Mouse (Mus musculus): ENCODE measurements at regions not wholly inside any gene's neighbourhood (a gene's known extent, or its start where the extent isn't known, plus 50 kb on each side); places are given as distances from the start of the nearest gene placed in this dataset.

- 0 out of 2 replicates have a peak, but pooled peaks have one; percentile 23 for ATAC-seq (ENCODE audit: low TSS enrichment)
Measured at GRCm38 (mm10) chr1:181299826-181300225, 52.6 kb upstream of the Cnih3 start.

DNA sequence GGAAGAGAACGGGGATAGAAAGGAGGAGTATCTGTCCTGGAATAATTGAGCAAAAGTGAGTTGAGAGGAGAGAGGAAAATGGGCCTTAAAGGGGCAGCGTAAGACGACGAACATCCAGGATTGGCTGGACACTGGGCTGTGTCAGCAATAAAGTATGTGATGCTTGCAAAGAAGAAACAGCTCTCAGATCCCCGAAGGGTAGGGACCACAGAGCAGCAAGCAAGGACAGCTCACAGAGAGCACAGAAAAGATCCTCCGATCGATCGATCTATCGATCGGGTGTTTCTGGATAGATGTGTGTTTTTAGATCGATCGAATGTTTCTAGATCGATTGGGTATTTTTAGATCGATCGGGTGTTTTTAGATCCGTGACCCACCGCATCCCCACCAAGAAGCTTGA lies 50.3 kb upstream of the Cnih3 start:
- no peak for ATAC-seq (ENCODE audit: low TSS enrichment)

All from frontal cortex, adult (tissue).